Mouse (Mus musculus) small intestine, adult 2 months (tissue): ENCODE results near the gene Ssh2.

ENCODE experiments used
- CTCF ChIP-seq: fragments of 200-500 bp; IDR thresholded peaks from 2 replicates; pipeline ENCODE4 v1.5.1; 2012; ENCODE audit warnings: low read depth, mild to moderate bottlenecking, control low read depth, inconsistent platforms, low read length, moderate library complexity, mixed read lengths; ENCODE audit not compliant: insufficient replicate concordance, insufficient read length; ENCODE audit errors: extremely low read depth
- POLR2A ChIP-seq: fragments of 200-500 bp; IDR thresholded peaks from 2 replicates; pipeline ENCODE4 v1.6.1; 2012; ENCODE audit warnings: low read depth, mild to moderate bottlenecking, control low read depth, inconsistent platforms, low read length, moderate library complexity

DNA sequence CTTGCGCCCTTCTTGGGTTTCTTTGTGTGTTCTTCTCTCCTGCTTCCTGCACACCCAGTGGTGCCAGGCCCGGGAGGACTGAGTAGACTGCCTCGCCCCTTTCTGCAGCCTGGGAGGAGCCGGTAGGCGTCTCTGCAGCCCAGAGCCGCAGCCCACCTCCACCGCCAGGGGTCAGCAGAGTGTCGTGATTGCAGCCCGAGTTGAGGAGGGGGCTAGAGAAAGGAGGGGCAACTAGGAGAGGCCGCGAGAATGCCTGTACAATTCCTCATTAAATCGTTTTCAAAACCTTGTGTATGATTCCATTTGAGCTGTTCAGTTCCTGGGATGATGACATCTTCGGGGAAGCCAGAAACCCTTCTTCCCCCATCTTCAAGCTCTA lies 275.0 kb downstream of the Ssh2 start:
- peak; percentile 99 for TF ChIP-seq CTCF
- peak; percentile 27; the same call in 1 of the 2 replicates for TF ChIP-seq POLR2A
